Mouse (Mus musculus) heart, postnatal 4 days (tissue): ENCODE results near the gene Arsg. TPM values are rescaled to one million over a fixed set of nuclear protein-coding genes. Genes with fewer than 3 reads are reported as not detected.

Source experiments
- DNase-seq: peaks from one replicate; pipeline ENCODE4 v3.0.0; 2021
- total RNA-seq, 2 experiments: library from RNA; stranded (reverse); gene quantifications; 2 replicates each; pipeline ENCODE4 v1.2.3; 2021

Arsg gene
- total RNA-seq, 2 experiments from 2014 or later = 5.2 to 6.1 TPM

- DNase-seq = no peak
Measured at GRCm38 (mm10) chr11:109587019-109587418, 113.8 kb downstream of the Arsg start.

- peak; percentile 78 for DNase-seq
Measured at GRCm38 (mm10) chr11:109587638-109588374, 114.6 kb downstream of the Arsg start.

GRCm38 (mm10) chr11:109590012-109590411 is 116.8 kb downstream of the Arsg start:
- peak; percentile 49 for DNase-seq

- DNase-seq = no peak
Measured at GRCm38 (mm10) chr11:109591511-109591910, 118.3 kb downstream of the Arsg start.

- DNase-seq = no peak
Measured at GRCm38 (mm10) chr11:109593200-109593981, 120.2 kb downstream of the Arsg start.

GRCm38 (mm10) chr11:109594761-109595160 is 121.6 kb downstream of the Arsg start:
- no peak for DNase-seq

- no peak for DNase-seq
Measured at GRCm38 (mm10) chr11:109598778-109599570, 125.8 kb downstream of the Arsg start.

- DNase-seq = no peak
Measured at GRCm38 (mm10) chr11:109607600-109607999, 134.4 kb downstream of the Arsg start.

- no peak for DNase-seq
Measured at GRCm38 (mm10) chr11:109608976-109609625, 135.9 kb downstream of the Arsg start.

- peak; percentile 33 for DNase-seq
Measured at GRCm38 (mm10) chr11:109610046-109610794, 137.0 kb downstream of the Arsg start.

- DNase-seq = no peak
Measured at GRCm38 (mm10) chr11:109610795-109611302, 137.7 kb downstream of the Arsg start.

GRCm38 (mm10) chr11:109611303-109612149 is 138.4 kb downstream of the Arsg start, which contains the start of gene Wipi1:
Gene Wipi1 (minus strand): TSS chr11:109611967.
- DNase-seq = peak; percentile 100

- no peak for DNase-seq
Measured at GRCm38 (mm10) chr11:109612871-109613529, 139.8 kb downstream of the Arsg start.

- DNase-seq = no peak
Measured at GRCm38 (mm10) chr11:109615286-109615685, 142.1 kb downstream of the Arsg start.

- no peak for DNase-seq
Measured at GRCm38 (mm10) chr11:109616352-109616751, 143.2 kb downstream of the Arsg start.

GRCm38 (mm10) chr11:109616766-109617165 is 143.6 kb downstream of the Arsg start:
- peak; percentile 31 for DNase-seq

- DNase-seq = peak; percentile 83
Measured at GRCm38 (mm10) chr11:109619055-109619454, 145.9 kb downstream of the Arsg start.

- no peak for DNase-seq
Measured at GRCm38 (mm10) chr11:109620356-109620755, 147.2 kb downstream of the Arsg start.

GRCm38 (mm10) chr11:109621183-109621582 is 148.0 kb downstream of the Arsg start:
- peak; percentile 77 for DNase-seq
